8 mouse cellular contexts compared by ENCODE assay signal in genomic region chr19:28009587-28010281, GRCm38 (mm10). TPM values are rescaled to one million over a fixed set of nuclear protein-coding genes. Genes with fewer than 3 reads are reported as not detected.
DNase-seq lines count a peak whose midpoint lies in the region; ATAC-seq lines count a peak whose summit lies in the region.

No protein-coding gene starts in this region.

- H3K27ac ChIP-seq in forebrain, embryonic 16.5 days (ENCODE audit: low read length) = peak overlapping the region; percentile 100
- peak overlapping the region; percentile 100 for H3K27ac ChIP-seq in intestine, embryonic 15.5 days
- peak overlapping the region; percentile 99 for H3K27ac ChIP-seq in liver, embryonic 15.5 days (replicated peaks)
- peak overlapping the region; percentile 100 for H3K27ac ChIP-seq in neural tube, embryonic 11.5 days (ENCODE audit: low read depth, low read length)

- no peak for ATAC-seq in forebrain, embryonic 16.5 days
- ATAC-seq in intestine, embryonic 15.5 days = no peak
- no peak for ATAC-seq in liver, embryonic 15.5 days (ENCODE audit: insufficient read depth)
- ATAC-seq in neural tube, embryonic 11.5 days (ENCODE audit: insufficient read depth, low FRiP score, low TSS enrichment) = no peak

- under 1% methylated on average over 5 of the region's 5 CpGs for WGBS in forebrain, embryonic 16.5 days
- 1% methylated on average over 5 of the region's 5 CpGs for WGBS in intestine, embryonic 15.5 days
- under 1% methylated on average over 5 of the region's 5 CpGs for WGBS in liver, embryonic 15.5 days (ENCODE audit: insufficient replicate concordance)
- WGBS in neural tube, embryonic 11.5 days = under 1% methylated on average over 5 of the region's 5 CpGs

- peak overlapping the region; percentile 71 for H3K4me2 ChIP-seq in forebrain, embryonic 16.5 days (ENCODE audit: low read length)
- H3K4me2 ChIP-seq in intestine, embryonic 15.5 days (replicated peaks) = peak overlapping the region; percentile 55
- H3K4me2 ChIP-seq in liver, embryonic 15.5 days = peak overlapping the region; percentile 97
- peak overlapping the region; percentile 66 for H3K4me2 ChIP-seq in neural tube, embryonic 11.5 days (ENCODE audit: low read depth)

- peak overlapping the region; percentile 68 for H3K4me3 ChIP-seq in forebrain, embryonic 16.5 days (replicated peaks; ENCODE audit: low read length)
- H3K4me3 ChIP-seq in intestine, embryonic 15.5 days (replicated peaks) = peak overlapping the region; percentile 96
- H3K4me3 ChIP-seq in liver, embryonic 15.5 days (replicated peaks) = peak overlapping the region; percentile 97
- H3K4me3 ChIP-seq in neural tube, embryonic 11.5 days (ENCODE audit: low read depth, low read length) = peak overlapping the region; percentile 96

- no peaks in the 10 kb centered on the region for H3K27me3 ChIP-seq in forebrain, embryonic 16.5 days (replicated peaks; ENCODE audit: control insufficient read depth, insufficient read depth, low read length)
- no peaks in the 10 kb centered on the region for H3K27me3 ChIP-seq in intestine, embryonic 15.5 days (replicated peaks)
- no peaks in the 10 kb centered on the region for H3K27me3 ChIP-seq in liver, embryonic 15.5 days
- H3K27me3 ChIP-seq in neural tube, embryonic 11.5 days (ENCODE audit: control insufficient read depth, insufficient read depth, low read length) = no peaks in the 10 kb centered on the region

- DNase-seq in kidney, adult 11 months = peak; percentile 3
- no peak for DNase-seq in kidney, adult 8-10 months
- peak; percentile 31 for DNase-seq in c-Kit-positive CD71-negative TER-119-negative erythroid progenitor cells, embryonic 14.5 days (ENCODE audit: low read depth)
- DNase-seq in neural tube, embryonic 11.5 days (ENCODE audit: low spot score) = peak; percentile 70
- peak; percentile 69 for DNase-seq in thymus, postnatal 25 days

- no peaks in the 10 kb centered on the region for H3K36me3 ChIP-seq in forebrain, embryonic 16.5 days (ENCODE audit: control insufficient read depth, insufficient read depth)
- H3K36me3 ChIP-seq in intestine, embryonic 15.5 days = no peaks in the 10 kb centered on the region
- H3K36me3 ChIP-seq in liver, embryonic 15.5 days (replicated peaks) = no peaks in the 10 kb centered on the region
- H3K36me3 ChIP-seq in neural tube, embryonic 11.5 days (ENCODE audit: control insufficient read depth, insufficient read depth, low read length) = no peaks in the 10 kb centered on the region

- H3K4me1 ChIP-seq in forebrain, embryonic 16.5 days (replicated peaks; ENCODE audit: control insufficient read depth, insufficient read depth, low read length) = peaks cover 8% of the 10 kb centered on the region
- no peaks in the 10 kb centered on the region for H3K4me1 ChIP-seq in intestine, embryonic 15.5 days (replicated peaks)
- H3K4me1 ChIP-seq in liver, embryonic 15.5 days (replicated peaks) = peaks cover 14% of the 10 kb centered on the region
- H3K4me1 ChIP-seq in neural tube, embryonic 11.5 days (ENCODE audit: control insufficient read depth, insufficient read depth, low read length) = no peaks in the 10 kb centered on the region

- H3K9me3 ChIP-seq in forebrain, embryonic 16.5 days (ENCODE audit: control insufficient read depth, low read length) = no peaks in the 10 kb centered on the region
- no peaks in the 10 kb centered on the region for H3K9me3 ChIP-seq in intestine, embryonic 15.5 days
- no peaks in the 10 kb centered on the region for H3K9me3 ChIP-seq in liver, embryonic 15.5 days (replicated peaks)
- no peaks in the 10 kb centered on the region for H3K9me3 ChIP-seq in neural tube, embryonic 11.5 days (ENCODE audit: control insufficient read depth, low read length)

- peak overlapping the region; percentile 83 for H3K9ac ChIP-seq in forebrain, embryonic 16.5 days (replicated peaks; ENCODE audit: low read depth, low read length)
- peak overlapping the region; percentile 92 for H3K9ac ChIP-seq in intestine, embryonic 15.5 days
- peak overlapping the region; percentile 96 for H3K9ac ChIP-seq in liver, embryonic 15.5 days
- H3K9ac ChIP-seq in neural tube, embryonic 11.5 days (ENCODE audit: low read length) = peak overlapping the region; percentile 96

RNA-seq across cellular contexts. Expression of gene Rfx3, which starts 1.2 kb away (rescaled TPM):
- 41.2 and 41.9 TPM in 2 replicates for polyA plus RNA-seq in forebrain, embryonic 16.5 days (2015; fragmentation: Nextera tagmentation; extraction: Ambion mirVana)
- polyA plus RNA-seq in intestine, embryonic 15.5 days (2015; fragmentation: Nextera tagmentation; extraction: Ambion mirVana) = 7.2 and 7.7 TPM in 2 replicates
- polyA plus RNA-seq in liver, embryonic 15.5 days (2015; fragmentation: Nextera tagmentation; extraction: Ambion mirVana) = 1.6 and 1.7 TPM in 2 replicates
- 28.7 and 31.9 TPM in 2 replicates for polyA plus RNA-seq in neural tube, embryonic 11.5 days (2014; fragmentation: Nextera tagmentation; extraction: Ambion mirVana)

Comparison
In these comparisons a context has a peak if more than half of its experiments do, and no peak if none do; other contexts are left out.
1. DNase-seq: peak in kidney, adult 11 months (single experiment), c-Kit-positive CD71-negative TER-119-negative erythroid progenitor cells, embryonic 14.5 days (single experiment), neural tube, embryonic 11.5 days (single experiment) and thymus, postnatal 25 days (single experiment); none in kidney, adult 8-10 months (0 of 2).
2. Peak in every context shown above with its lines, with median percentiles within 50 percentile points of each other: H3K27ac ChIP-seq, H3K4me2 ChIP-seq, H3K4me3 ChIP-seq and H3K9ac ChIP-seq.